Mouse (Mus musculus): ENCODE data around the gene Gpr119.

Gene Gpr119

DNA sequence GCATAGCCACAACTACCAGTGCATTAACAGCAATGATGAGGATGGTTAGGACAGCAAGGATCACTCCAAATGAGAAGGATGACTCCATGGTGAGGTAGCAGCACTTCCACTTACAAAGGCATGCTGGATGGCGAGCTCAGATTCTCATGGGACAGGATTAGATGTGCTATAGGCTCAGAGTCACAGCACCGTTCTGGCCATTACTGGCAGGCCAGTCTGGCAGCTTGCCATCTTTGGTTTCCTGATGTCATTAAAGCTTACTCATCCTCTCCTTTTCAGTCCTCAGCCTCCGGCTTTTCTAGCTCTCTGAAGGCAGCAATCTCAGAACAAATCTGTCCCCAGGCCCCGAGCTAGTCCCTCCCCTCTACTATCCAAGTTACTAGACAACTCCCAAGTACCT lies at the start of gene Gpr119:
Gene Gpr119 (minus strand): TSS at position 308 of the 400 bp plus-strand sequence.
- DNase-seq, result peak; percentile 6

DNA sequence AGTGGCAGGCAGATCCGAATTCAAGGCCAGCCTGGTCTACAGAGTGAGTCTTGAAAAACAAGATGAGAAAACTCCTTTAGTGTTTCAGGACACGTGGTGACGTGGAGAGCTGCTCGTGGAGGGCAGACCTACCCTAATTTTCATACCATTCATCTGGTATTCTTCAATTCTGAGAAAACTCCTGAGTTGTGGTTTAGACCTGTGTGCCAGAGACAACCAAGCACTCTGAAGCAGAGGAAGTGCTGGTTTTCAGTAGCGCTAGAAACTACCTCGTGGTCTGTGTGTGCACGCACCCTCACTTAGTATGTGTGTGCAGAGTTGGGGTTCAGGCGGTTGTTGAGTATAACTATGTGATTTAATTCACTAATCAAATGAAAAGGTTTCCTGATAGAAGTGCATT lies 38.6 kb upstream of the Gpr119 start:
- DNase-seq, result no peak

DNA sequence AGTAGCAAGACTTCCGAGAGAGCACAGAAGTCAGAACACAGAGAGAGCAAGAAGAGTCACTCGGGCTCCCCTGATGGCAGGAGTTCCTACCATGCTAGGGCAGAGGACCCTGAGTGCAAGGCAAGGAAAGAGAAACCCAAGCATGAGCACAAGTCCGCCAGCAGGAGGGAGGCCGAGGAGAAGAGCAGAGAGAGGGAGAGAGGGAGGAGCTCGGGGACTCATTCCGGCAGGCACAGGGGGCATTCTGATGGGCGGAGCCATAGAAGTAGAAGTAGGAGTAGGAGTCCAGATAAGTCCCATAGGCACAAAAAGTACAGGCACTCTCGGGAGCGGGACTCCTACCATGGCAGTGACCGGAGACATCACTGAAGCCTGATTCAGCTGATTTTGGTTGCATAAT lies 35.4 kb upstream of the Gpr119 start:
- DNase-seq, result no peak

DNA sequence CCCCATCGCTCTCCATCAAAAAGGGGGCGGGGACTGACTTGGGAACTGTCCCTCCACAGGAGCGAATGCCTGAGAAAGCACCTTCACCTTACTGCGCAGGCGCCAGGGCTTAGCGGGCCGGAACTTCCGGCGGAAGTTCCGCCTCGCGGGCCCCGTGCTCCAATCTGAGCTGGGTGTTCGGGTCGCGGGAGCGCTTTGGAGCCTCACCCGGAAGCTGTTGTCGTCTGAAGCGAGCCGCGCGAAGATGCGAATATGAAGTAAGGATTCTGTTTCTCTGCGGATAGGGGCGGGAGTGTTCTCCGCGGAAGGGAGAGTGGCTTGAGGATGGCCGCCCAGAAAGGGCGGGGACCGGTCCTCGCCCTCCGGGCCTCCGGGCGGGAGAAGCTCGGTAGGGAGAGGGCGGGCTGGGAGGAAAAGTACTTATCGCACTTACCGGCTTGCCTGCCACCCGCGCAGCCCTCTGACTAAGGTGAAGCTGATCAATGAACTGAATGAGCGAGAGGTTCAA lies 20.6 kb upstream of the Gpr119 start, which contains the start of gene Rbmx2:
Gene Rbmx2 (plus strand): TSS at position 141 of the 508 bp plus-strand sequence.
- DNase-seq, result peak; percentile 92

DNA sequence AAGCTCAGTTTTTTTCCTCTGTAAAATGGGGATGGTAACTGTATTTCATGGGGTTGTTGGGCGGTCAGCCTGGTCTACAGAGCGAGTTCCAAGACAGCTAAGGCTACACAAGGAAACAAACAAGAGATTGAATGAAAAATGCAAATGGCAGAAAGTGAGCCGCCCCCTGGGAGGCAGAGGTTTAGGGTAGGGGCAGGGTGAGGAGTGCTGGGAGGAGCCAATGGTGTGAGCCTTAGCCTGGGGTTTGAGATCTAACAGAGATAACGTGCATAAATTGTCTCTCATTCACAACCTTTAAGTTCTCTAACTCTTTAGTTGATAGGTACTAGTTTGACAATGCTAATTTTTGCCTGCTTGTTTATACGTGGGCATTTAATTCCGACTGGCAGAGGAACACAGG lies 20.2 kb upstream of the Gpr119 start:
- DNase-seq, result no peak

DNA sequence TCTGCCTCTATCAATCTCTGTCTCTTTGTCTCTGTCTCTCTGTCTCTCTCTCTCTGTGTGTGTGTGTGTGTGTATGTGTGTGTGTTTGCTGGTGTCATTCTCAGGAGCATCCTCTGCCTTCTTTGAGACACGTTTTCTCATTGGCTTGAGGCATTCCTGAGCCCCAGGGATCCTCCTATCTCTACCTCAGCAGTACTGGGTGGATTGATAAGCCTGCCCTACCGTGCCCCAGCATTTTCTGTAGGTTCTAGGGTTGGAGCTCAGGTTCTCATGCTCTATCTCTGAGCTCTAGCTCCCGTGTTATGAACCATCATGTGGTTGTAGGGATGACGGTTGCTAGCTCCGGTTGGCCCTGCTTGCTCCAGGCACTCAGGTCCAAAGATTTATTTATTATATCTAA lies 9.6 kb upstream of the Gpr119 start:
- no peak for DNase-seq

DNA sequence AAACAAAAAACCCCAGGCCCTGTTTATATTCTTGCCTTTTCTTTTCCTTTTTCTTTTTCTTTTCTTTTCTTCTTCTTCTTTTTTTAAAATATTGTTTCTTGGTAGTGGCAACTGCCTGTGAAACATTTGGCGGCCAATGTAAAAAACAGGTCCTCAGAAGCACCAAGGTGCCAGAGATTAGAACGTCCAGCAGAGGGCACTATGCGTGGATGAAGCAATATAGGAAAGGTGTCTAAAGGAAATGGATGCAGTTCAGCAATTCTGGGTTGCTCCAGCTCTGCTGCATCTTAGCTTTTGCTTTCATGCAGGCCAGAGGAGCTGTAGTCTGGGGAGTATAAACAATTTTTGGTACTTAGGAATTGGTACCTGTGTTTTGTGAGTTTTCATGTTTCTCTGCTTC lies 9.2 kb upstream of the Gpr119 start:
- peak; percentile 34 for DNase-seq

DNA sequence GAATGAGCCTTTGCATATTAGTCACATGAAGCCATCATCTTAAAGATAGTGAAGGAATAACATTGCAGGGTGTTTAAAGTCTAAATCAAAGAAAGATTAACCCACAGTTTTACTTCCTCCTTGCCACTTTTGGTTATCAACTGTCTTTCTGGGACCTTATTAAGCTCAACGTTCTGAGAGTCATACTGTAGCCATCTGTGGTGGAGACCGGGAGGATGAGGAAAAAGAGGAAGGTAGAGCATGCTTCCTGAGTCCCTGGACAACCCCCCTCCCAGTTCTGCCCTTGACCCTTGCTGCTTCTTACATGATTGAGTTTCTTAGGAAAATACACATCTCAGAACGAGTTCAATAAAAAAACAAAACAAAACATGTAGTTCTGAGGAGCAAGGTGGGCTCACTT lies 2.6 kb downstream of the Gpr119 start:
- no peak for DNase-seq

DNA sequence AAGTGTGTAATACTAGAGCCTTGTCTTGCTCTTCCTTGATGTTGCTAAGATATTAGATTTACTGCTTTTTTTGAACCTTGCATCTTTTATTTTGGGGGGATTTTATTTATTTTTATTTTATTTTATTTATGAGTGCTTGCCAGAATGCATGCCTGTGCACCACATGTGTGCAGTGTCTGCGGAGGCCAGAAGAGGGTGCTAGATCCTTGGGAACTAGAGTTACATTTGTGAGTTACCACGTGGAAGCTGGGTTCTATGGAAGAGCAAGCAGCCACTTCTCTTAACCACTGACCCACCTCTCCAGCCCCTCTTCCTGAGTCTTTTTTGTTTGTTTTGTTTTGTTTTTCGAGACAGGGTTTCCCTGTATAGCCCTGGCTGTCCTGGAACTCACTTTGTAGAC lies 4.7 kb downstream of the Gpr119 start:
- no peak for DNase-seq

DNA sequence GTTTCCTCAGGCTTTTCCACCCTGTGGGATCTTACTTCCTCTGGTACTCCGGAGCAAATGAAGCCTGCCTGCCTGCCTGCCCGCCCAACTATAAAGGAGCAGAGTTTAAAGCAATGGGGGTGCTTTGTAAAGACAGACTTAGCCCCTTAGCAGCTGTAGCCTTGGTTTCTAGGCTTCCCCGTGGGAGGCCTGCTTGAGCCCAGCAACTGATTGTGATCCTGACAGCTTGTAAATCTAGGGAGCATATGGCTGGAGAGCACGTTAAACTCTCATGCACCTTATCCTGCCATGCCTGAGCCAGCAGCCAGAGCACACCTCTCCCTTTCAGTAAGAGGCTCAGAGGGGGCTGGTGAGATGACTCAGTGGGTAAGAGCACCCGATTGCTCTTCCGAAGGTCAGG lies 7.5 kb downstream of the Gpr119 start:
- DNase-seq, result no peak

DNA sequence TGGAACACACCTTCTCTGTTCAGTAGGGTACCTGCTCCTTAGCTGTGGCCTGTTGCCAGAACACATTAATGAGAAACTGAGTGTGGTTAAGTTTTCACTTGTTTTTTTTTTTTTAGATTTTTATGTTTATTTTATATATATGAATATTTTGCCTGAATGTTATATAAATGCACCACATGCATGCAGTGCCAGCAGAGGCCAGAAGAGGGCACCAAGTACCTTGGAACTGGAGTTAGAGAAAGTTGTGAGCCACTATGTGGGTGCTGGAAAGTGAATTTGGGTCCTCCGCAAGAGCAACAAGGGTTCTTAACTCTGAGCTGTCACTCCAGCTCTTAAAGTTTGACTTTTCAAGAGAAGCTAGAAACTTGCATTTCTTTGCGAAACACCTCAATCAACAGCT lies 30.2 kb downstream of the Gpr119 start:
- peak; percentile 18 for DNase-seq

DNA sequence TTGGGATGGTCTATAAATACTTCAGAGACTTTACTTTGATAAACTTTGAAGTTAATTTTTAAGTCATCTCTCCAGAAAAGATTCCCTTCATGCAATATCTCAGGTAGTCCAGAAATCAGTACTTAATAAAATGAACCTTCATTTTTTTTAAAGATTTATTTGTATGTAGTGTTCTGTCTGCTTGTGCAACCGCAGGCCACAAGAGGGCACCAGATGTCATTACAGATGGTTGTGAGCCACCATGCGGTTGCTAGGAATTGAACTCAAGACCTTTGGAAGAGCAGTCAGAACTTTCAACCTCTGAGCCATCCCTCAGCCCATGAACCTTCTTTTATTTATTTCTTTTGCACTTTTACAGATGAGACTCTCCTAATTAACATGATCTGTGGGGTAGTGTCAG lies 37.2 kb downstream of the Gpr119 start:
- DNase-seq, result peak; percentile 1

DNA sequence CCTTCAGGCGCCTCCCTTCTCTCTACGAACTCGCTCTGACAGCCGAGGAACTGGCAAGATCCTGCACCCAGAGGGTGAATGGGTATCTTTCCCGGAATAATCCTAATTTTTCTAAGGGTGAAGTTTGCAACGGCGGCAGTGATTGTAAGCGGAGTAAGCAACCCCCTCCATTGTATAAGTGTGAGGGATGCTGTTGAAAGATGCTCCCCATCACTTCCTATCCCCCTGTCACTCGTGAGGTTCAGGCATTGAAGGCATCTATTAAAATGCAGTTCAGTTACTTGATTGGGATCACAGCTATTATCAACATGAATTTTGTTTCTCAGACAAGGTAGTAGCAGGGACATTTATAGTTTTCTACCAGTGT lies 50.2 kb downstream of the Gpr119 start:
- no peak for DNase-seq

DNA sequence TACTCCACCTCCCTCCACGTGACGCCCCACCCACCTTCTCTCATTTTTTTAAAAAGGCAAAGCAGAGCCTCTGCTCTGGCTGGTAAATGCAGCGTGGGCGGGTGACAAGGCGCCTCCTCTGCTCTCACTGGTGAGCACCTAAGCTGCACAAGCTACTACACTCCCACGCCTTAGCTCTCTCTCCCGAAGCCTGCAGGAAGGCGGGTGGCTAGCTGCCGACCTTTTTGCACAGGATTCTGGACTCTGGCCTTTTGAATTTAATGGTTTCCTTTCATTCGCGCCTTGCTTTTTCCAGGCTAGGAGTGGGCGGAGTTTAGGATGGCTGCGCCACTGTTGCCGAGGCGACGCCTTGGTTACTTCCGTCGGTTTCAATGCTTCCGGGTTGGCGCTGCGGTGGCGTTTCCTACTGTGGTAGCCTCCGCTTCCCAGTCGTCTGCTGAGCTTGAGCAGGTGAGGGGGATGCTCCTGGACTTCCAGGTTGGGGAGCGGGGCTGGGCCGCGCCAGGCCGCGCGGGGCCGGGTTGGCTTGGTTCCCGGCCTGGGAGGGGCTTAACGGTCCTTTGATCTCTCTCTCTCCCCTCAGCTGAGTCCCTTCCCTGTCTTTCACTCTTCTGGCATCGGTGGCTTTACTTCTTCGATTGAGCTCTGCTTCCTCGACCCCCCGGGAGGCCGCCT lies 50.8 kb downstream of the Gpr119 start, which contains the start of gene Slc25a14:
Gene Slc25a14 (plus strand): TSS at position 35 of the 675 bp plus-strand sequence.
- peak; percentile 85 for DNase-seq

DNA sequence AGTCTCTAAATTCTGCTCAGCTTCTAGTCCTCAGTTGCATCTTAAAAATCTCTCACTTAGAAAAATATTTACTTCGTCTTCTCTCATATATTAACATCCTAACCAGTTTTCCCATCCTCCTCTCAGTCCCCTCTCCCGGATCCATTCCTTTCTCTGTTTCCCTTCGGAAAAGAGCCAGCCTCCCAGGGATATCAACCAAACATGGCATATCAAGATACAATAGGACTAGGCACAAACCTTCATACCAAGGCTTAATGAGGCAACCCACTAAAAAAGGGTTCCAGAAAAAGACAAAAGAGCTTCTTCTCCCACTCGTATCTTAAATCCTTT lies 51.3 kb downstream of the Gpr119 start:
- DNase-seq, result no peak
